18 mouse cellular contexts compared by ENCODE assay signal in genomic region chr3:17865112-17865511, GRCm38 (mm10).
DNase-seq lines count a peak whose midpoint lies in the region; TF ChIP-seq lines count a peak whose summit lies in the region.
"Had no signal": no experiment of that assay in that cellular context is flagged by ENCODE, and none has a peak within 500 bp of the region (broad histone marks: within the 10 kb centered on the region; RNA-seq: fewer than 3 reads in every experiment).

No protein-coding gene starts in this region.

- H3K4me3 ChIP-seq in layer of hippocampus, adult 2 months: no peak overlapping the region
- H3K4me3 ChIP-seq: embryonic facial prominence, embryonic 13.5 days; heart, adult 2 months; limb, embryonic 10.5 days; neural tube, embryonic 13.5 days had no signal

- peak; percentile 4 for DNase-seq in layer of hippocampus, adult 11-12 months (ENCODE audit: low spot score)
- DNase-seq in layer of hippocampus, adult 9-10 months (ENCODE audit: low spot score): no peak
- peak; percentile 8 for DNase-seq in cerebellum, adult 11 months
- DNase-seq in cerebellum, adult 9-11 months: peak; percentile 51
- peak; percentile 12 to 15 for DNase-seq in layer of hippocampus, adult 2 months (ENCODE audit: low spot score in 2 of 2)
- no peak for DNase-seq in gastrocnemius, adult 8-10 months (ENCODE audit: low spot score in 2 of 2)
- DNase-seq in heart, adult 18-20 months: no peak
- DNase-seq in thymus, postnatal 36 days: no peak
- DNase-seq: adrenal gland, adult 8-10 months; heart, adult 2 months; heart, postnatal 10 days; kidney, adult 18-20 months; kidney, postnatal 14 days; lung, adult 2 months; lung, postnatal 36 days had no signal

- no peak overlapping the region for H3K27ac ChIP-seq in layer of hippocampus, adult 2 months
- H3K27ac ChIP-seq: embryonic facial prominence, embryonic 13.5 days; heart, adult 2 months; limb, embryonic 10.5 days; neural tube, embryonic 13.5 days had no signal

- TF ChIP-seq CTCF in layer of hippocampus, adult 2 months (conservative IDR thresholded peaks at IDR 0.05): no peak

Comparison
In these comparisons a context has a peak if more than half of its experiments do, and no peak if none do; other contexts are left out.
1. DNase-seq: peak in layer of hippocampus, adult 11-12 months (single experiment), cerebellum, adult 11 months (single experiment), cerebellum, adult 9-11 months (single experiment) and layer of hippocampus, adult 2 months (2 of 2); none in layer of hippocampus, adult 9-10 months (single experiment), gastrocnemius, adult 8-10 months (0 of 2), heart, adult 18-20 months (0 of 2) and thymus, postnatal 36 days (0 of 2).